Mouse (Mus musculus): ENCODE results near the gene Ryr2.
"Not testable (repeated sequence)": the region's sequence is repeated elsewhere in the genome, so short reads cannot be mapped to it uniquely, and the experiment has no call there.

DNA sequence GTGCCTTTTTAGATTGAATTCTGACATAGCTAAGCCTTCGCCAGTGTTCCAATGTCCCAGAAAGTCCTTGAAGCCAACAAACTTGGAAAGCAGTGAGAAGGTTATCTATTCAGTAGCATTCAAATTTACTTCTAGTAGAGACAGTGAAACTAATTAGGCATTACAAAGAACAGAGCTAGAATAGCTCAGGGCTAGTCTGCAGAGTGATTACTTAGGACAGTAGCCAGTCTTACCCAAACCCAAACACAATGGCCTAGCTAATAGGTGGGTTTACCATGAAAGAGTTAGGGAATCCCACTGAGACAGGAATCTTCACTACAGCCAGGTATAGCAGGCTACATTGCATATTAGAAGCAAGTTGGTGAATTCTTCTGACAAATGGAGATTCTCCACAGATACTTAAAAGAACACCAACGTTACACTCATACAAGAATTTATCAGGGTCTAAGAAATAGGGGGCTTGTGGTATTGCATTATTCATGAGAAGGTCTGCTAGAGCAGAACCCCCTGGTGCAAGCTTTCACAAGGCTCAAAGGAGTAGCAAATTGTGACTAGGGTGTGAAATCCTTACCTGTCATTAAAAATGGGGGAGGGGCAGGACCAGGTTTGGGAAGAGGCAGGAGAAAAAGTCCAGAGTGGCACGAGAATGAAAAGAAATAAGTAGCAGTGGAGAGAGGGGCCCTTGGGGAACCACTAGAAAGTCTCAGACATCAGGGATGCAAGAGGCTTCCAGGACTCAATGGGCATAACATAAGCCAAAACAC lies 172.3 kb downstream of the Ryr2 start:
- TF ChIP-seq CTCF (IDR thresholded peaks at IDR 0.05; ENCODE audit: control insufficient read depth, insufficient read depth, insufficient replicate concordance, low read depth, low read length); POLR2A (IDR thresholded peaks at IDR 0.05; ENCODE audit: control insufficient read depth, low read depth, low read length): not testable (repeated sequence)
